Mouse (Mus musculus): ENCODE results near the gene Sox4. TPM values are rescaled to one million over a fixed set of nuclear protein-coding genes. Genes with fewer than 3 reads are reported as not detected.

Sox4 gene
- polyA plus RNA-seq (2015; fragmentation: Illumina TruSeq; extraction: RNeasy Lipid Tissue Mini Kit (QIAGEN cat#74804); ENCODE audit: low read depth, low replicate concordance): 8.8 TPM

GRCm38 (mm10) chr13:28953581-28953991 is at the start of gene Sox4:
Gene Sox4, minus strand, starts transcription at chr13:28953713.

All from brain, adult 10 weeks (tissue).